Mouse (Mus musculus) bone marrow macrophage, adult 2 months (primary cell): ENCODE results near the gene Oas1h.

Source experiments
- CTCF ChIP-seq: IDR thresholded peaks from 2 replicates; pipeline ENCODE4 v1.5.1; 2012; ENCODE audit warnings: low read depth, mild to moderate bottlenecking, low read length, moderate library complexity
- POLR2A ChIP-seq: IDR thresholded peaks from 2 replicates; pipeline ENCODE4 v1.6.1; 2012; ENCODE audit warnings: mild to moderate bottlenecking, low read depth, low read length, borderline replicate concordance

DNA sequence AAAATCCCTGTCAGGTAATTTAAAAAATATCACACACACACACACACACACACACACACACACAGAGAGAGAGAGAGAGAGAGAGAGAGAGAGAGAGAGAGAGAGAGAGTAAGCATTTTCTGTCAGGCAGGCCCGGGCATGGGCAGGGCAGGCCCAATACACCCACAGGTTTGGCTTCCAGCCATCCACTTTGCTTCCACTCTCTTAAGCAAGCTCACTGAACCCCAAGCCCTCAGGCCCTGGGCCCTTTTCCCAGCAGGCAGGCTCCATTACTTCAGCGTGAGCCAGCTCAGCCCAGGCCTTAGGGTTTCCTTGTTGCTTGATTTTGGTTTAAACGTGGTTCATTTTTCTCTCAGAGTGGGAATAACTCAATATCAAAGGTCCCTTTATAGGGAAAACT is 16.5 kb upstream of the Oas1h start:
- TF ChIP-seq CTCF (no peak), POLR2A (no peak)
